Mouse (Mus musculus): ENCODE results near the gene Gm20683. TPM values are rescaled to one million over a fixed set of nuclear protein-coding genes. Genes with fewer than 3 reads are reported as not detected.
A peak's percentile ranks its signal among the peaks of the same experiment; 100 is the strongest.

Gene Gm20683
- polyA plus RNA-seq, 1 experiment from 2014 or later = 6.0 TPM

DNA sequence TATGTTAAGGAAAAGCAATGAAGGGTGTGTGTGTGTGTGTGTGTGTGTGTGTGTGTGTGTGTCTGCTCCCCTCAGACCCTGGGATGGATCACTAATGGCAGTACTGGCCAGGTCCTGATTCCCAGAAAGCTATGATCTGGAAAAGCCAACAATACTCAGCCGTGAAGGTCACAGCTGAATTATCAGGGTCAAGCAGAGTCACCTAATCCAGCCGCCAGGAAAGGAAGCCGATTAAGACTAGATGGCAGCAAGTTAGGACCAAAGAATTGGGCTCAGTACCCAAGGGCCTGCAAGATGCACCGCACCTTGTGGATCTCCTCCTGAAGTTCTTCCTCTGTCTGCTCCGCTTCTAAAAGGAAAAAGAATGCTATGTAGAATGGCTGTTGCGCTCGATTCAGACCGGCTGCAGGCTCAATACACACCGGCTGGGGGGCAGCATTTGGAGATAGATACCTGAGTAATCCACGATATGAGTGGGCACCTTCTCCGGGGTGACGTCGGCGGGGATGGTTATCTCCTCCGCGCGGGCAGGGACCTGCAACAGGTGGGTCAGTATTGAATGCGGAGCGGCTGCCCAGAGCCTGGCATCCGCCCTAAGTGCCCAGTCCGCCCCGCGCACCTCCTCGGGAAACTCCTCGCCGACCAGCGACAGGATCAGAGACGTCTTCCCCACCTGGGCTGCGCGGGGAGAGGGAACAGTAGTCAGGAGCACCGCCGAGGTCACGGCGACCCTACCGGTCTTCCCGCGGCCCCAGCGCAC is 2.3 kb upstream of the Gm20683 start:
- no peak for DNase-seq (ENCODE audit: low read depth, low spot score)
- ATAC-seq = peak; percentile 34
- CTCF ChIA-PET = no interaction called here
- in situ Hi-C loops (cut with MboI; ENCODE audit: low pct_unique_long_range_greater_than_20kb) = no loop called here
- POLR2A ChIA-PET = interaction anchor here (1.0 kb wide), 1 partner anchor 9 kb away, joined by 5 read pairs; no protein-coding TSS in a partner anchor
- no peaks in the 10 kb centered on the region for H3K27me3 ChIP-seq
- no peak for TF ChIP-seq CTCF (IDR thresholded peaks at IDR 0.05)

- ChIA-PET POLR2A (interaction anchor here (1.0 to 1.6 kb wide), 2 partner anchors 10 kb away, joined by 5 to 7 read pairs; partner anchors contain the start of gene Stub1), CTCF (interaction anchor here (1.3 kb wide), 1 partner anchor 10 kb away, joined by 5 read pairs; the partner anchor contains the start of gene Stub1)
- no peak for TF ChIP-seq CTCF (IDR thresholded peaks at IDR 0.05)
- no peaks in the 10 kb centered on the region for H3K27me3 ChIP-seq
- DNase-seq (ENCODE audit: low read depth, low spot score) (no peak), ATAC-seq (no peak)
- in situ Hi-C loops (cut with MboI; ENCODE audit: low pct_unique_long_range_greater_than_20kb) = no loop called here
Measured at GRCm38 (mm10) chr17:25843122-25843521, 1.6 kb upstream of the Gm20683 start.

GRCm38 (mm10) chr17:25842509-25842908 is 946 bp upstream of the Gm20683 start:
- no peak for TF ChIP-seq CTCF (IDR thresholded peaks at IDR 0.05)
- in situ Hi-C loops (cut with MboI; ENCODE audit: low pct_unique_long_range_greater_than_20kb) = no loop called here

DNA sequence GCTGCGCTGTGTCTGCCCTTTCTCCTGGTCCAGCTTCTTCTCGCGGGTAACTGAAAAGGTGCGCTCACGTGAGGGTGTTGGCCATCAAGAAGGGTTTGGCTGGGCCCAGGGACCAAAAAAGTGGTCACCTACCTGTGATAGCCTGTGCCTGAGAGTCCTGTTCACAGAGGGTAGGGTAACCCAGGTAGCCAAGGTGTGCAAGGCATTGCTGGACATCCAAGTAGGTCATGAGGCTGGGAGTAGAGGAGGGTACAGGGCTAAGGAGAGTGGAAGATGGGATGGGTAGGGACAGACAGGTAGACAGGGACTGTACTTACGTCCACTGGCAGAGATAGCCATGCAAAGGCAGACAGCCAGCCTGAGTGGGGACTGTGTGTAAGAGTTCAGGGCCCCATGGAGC is 1.0 kb downstream of the Gm20683 start:
- TF ChIP-seq CTCF (IDR thresholded peaks at IDR 0.05) = no peak
- ATAC-seq = no peak
- POLR2A ChIA-PET = interaction anchor here (1.2 kb wide), 1 partner anchor 21 kb away, joined by 3 read pairs; the partner anchor contains the start of gene Wdr90
- in situ Hi-C loops (cut with MboI; ENCODE audit: low pct_unique_long_range_greater_than_20kb) = no loop called here
- no peaks in the 10 kb centered on the region for H3K27me3 ChIP-seq
- CTCF ChIA-PET = no interaction called here
- no peak for DNase-seq (ENCODE audit: low read depth, low spot score)

More at GRCm38 (mm10) chr17:25842509-25842908, 946 bp upstream of the Gm20683 start:
- ChIA-PET CTCF (interaction anchor here (1.3 kb wide), 1 partner anchor 9 kb away, joined by 5 read pairs; the partner anchor contains the start of gene Stub1), POLR2A (interaction anchor here (1.6 kb wide), 1 partner anchor 9 kb away, joined by 7 read pairs; the partner anchor contains the start of gene Stub1)
- ATAC-seq (no peak), DNase-seq (ENCODE audit: low read depth, low spot score) (no peak)
- no peaks in the 10 kb centered on the region for H3K27me3 ChIP-seq

DNA sequence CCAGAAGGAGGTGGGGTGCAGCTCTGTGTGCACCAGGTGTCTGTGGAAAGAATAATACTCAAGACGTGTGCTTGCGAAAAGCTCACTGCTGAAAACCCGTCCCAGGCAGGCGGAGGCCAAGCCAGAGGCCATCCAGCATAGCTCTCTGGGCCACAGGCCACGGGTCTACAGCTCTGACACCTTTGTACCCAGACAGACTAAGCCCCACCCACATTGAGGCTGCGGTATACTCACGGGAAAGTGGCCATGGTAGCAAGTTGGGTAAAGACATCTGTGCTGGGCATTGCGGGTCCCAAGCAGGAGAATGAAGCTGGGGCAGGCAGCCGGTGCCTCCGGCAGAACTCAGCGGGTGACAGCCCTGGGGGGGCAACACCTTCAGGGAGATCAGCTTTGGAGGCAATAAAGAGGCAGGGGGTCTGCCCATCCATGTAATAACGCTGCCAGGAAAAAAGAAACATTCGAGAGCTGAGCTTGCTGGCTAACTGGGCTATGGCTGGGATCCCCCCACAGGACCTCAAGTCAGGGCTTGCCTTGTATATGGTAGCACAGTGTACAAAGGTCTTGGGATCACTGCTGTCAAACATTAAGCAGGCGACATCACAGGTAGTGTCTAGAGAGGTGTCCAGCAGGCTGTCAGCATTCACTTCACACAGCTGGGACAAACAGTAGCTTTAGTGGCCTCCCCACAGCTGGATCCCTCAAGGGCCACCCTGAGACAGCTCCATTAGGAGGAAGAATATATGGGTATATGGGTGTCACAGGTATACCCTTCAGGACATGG is 1.9 kb downstream of the Gm20683 start:
- CTCF ChIA-PET = no interaction called here
- ATAC-seq (no peak), DNase-seq (ENCODE audit: low read depth, low spot score) (no peak)
- no peak for TF ChIP-seq CTCF (IDR thresholded peaks at IDR 0.05)
- POLR2A ChIA-PET = interaction anchor here (0.6 to 1.2 kb wide), 2 partner anchors 14 to 22 kb away, joined by 3 read pairs; partner anchors contain the start of gene Wdr90
- H3K27me3 ChIP-seq = no peaks in the 10 kb centered on the region
- in situ Hi-C loops (cut with MboI; ENCODE audit: low pct_unique_long_range_greater_than_20kb) = no loop called here

GRCm38 (mm10) chr17:25838904-25839303 is 2.7 kb downstream of the Gm20683 start:
- DNase-seq (ENCODE audit: low read depth, low spot score) (no peak), ATAC-seq (no peak)
- CTCF ChIA-PET = no interaction called here
- H3K27me3 ChIP-seq = no peaks in the 10 kb centered on the region
- POLR2A ChIA-PET = interaction anchor here (0.6 kb wide), 1 partner anchor 14 kb away, joined by 3 read pairs; no protein-coding TSS in a partner anchor
- in situ Hi-C loops (cut with MboI; ENCODE audit: low pct_unique_long_range_greater_than_20kb) = no loop called here
- no peak for TF ChIP-seq CTCF (IDR thresholded peaks at IDR 0.05)

DNA sequence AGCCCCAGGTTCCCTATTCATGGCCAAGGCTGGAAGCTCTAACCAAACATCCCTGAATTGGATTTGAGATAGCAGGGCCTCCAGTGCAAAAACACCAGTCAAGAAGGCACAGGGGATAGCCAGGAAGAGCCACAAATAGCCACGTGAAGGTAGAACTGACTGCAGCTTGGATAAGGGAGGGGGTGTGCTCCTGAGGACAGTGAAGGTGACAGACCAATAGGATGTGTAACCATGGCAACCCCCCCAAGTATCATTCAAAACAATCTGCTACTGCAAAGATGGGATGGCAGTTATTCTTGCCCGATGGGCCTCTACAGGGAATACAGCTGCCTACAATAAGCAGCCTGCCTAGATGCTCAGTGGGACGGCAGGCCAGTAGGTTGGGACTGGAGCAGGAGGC is 4.0 kb downstream of the Gm20683 start:
- H3K27me3 ChIP-seq = no peaks in the 10 kb centered on the region
- ATAC-seq (no peak), DNase-seq (ENCODE audit: low read depth, low spot score) (no peak)
- ChIA-PET POLR2A (interaction anchor here (0.6 to 2.2 kb wide), 5 partner anchors 9 to 58 kb away, joined by 3 to 7 read pairs (median 4); partner anchors contain the start of gene Wdr90), CTCF (no interaction called here)
- in situ Hi-C loops (cut with MboI; ENCODE audit: low pct_unique_long_range_greater_than_20kb) = no loop called here
- TF ChIP-seq CTCF (IDR thresholded peaks at IDR 0.05) = no peak

GRCm38 (mm10) chr17:25837076-25837410 is 4.5 kb downstream of the Gm20683 start, which contains the start of gene Rhbdl1:
Rhbdl1 (minus strand) TSS chr17:25837295.
- ChIA-PET POLR2A (interaction anchor here (0.6 to 2.2 kb wide), 6 partner anchors 9 to 58 kb away, joined by 3 to 7 read pairs (median 4); partner anchors contain the start of gene Wdr90), CTCF (no interaction called here)
- no peak for ATAC-seq
- in situ Hi-C loops (cut with MboI; ENCODE audit: low pct_unique_long_range_greater_than_20kb) = no loop called here
- no peaks in the 10 kb centered on the region for H3K27me3 ChIP-seq
- no peak for TF ChIP-seq CTCF (IDR thresholded peaks at IDR 0.05)
- no peak for DNase-seq (ENCODE audit: low read depth, low spot score)

DNA sequence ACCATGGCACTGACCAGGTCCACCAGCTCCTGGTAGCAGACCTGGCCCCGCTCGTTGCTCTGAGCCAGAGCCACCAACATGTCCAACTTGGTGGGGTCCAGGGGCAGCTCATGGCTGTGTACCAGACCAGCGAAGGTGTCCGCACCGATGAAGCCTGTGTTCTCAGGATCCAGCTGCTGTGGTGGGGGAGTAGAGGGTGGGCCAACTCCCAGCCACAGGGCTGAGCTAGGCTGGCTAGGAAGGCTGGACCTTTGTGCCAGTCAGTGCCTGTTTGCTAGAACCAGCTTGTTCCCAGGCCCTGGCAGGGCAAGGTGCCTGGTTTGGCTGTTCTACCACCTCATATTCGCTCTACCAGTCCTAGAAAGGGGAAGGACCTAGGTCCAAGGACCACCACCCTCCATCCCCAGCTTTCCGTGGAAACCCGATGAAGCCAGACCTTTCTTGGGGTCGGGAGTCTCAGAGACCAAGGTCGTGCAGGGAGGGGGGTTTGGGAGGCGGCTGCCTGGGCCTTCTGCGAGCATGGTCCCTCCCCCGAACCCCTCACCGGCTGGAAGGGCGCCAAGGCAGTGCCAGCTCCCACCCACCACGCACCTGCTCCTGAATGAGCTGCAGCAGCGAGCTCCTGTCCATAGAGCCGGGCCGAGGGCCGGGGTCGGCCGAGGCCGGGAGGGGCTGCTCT is 5.0 kb downstream of the Gm20683 start:
- in situ Hi-C loops (cut with MboI; ENCODE audit: low pct_unique_long_range_greater_than_20kb) = no loop called here
- ATAC-seq = no peak
- DNase-seq (ENCODE audit: low read depth, low spot score) = no peak
- POLR2A ChIA-PET = interaction anchor here (1.1 to 2.2 kb wide), 3 partner anchors 8 to 25 kb away, joined by 3 to 7 read pairs (median 4); partner anchors contain the start of gene Wdr90
- TF ChIP-seq CTCF (IDR thresholded peaks at IDR 0.05) = no peak
- H3K27me3 ChIP-seq = no peaks in the 10 kb centered on the region
- CTCF ChIA-PET = no interaction called here

DNA sequence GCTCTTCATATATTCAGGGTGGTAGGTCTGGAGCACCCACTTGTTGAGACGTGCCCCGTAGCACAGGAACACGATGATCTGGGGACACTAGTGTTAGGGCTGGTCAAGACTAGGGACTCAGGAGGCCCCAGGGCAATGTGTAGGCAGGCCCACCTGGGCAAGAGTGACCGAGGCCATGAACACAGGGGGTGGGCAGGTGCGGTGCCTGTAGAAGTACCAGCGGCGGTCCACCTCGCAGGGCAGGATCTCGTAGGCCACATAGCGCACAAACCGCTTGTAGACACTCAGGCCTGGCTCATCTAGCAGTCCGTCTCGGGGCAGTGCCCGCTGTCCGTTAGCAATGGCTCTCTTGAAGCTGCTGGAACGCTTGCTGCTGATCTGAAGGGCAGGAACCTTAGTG is 5.7 kb downstream of the Gm20683 start:
- ChIA-PET POLR2A (interaction anchor here (1.6 to 2.2 kb wide), 3 partner anchors 8 to 54 kb away, joined by 3 to 7 read pairs (median 4); partner anchors contain the start of gene Wdr90), CTCF (no interaction called here)
- no peaks in the 10 kb centered on the region for H3K27me3 ChIP-seq
- in situ Hi-C loops (cut with MboI; ENCODE audit: low pct_unique_long_range_greater_than_20kb) = no loop called here
- ATAC-seq (no peak), DNase-seq (ENCODE audit: low read depth, low spot score) (no peak)
- TF ChIP-seq CTCF (IDR thresholded peaks at IDR 0.05) = no peak

Measured in Patski (cell line).